Mouse (Mus musculus) bone marrow, adult 2 months (tissue): Measurements from ENCODE around the gene Mtmr10.

Experiments
- CTCF ChIP-seq: fragments of 200-500 bp; IDR thresholded peaks from 2 replicates; pipeline ENCODE4 v1.5.1; 2011; ENCODE audit warnings: low read length, control low read depth; ENCODE audit not compliant: control insufficient read depth, insufficient read depth
- POLR2A ChIP-seq: fragments of 200-500 bp; IDR thresholded peaks from 2 replicates; pipeline ENCODE4 v1.6.1; 2011; ENCODE audit warnings: low read depth, mild to moderate bottlenecking, control low read depth, low read length, borderline replicate concordance; ENCODE audit not compliant: control insufficient read depth

DNA sequence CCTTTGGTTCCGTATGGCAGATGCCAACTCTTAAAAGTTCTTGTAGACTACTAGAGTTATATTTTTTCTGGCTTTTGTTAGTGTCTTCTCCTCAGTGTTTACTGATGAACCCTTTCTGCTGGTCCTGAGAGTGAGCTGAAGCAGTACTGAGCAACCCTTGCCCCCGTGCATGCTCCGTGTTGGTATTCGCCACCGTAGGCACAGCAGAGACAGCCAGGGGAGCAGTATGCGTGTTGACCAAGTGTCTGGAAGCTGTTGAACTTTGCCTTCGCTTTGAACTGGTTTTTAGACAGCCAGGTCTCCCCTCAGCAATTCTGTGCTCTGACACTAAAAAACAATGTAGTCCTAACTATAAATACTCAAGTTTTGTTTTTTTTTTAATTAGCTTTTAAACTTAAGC is 2.0 kb downstream of the Mtmr10 start:
- TF ChIP-seq CTCF, result no peak
- no peak for TF ChIP-seq POLR2A
